Mouse (Mus musculus): Measurements from ENCODE around the gene Entpd3. TPM values are rescaled to one million over a fixed set of nuclear protein-coding genes. Genes with fewer than 3 reads are reported as not detected.

Gene Entpd3
- polyA plus RNA-seq (2012; rRNA removed) = 0.16 and 0.37 TPM in 2 replicates

DNA sequence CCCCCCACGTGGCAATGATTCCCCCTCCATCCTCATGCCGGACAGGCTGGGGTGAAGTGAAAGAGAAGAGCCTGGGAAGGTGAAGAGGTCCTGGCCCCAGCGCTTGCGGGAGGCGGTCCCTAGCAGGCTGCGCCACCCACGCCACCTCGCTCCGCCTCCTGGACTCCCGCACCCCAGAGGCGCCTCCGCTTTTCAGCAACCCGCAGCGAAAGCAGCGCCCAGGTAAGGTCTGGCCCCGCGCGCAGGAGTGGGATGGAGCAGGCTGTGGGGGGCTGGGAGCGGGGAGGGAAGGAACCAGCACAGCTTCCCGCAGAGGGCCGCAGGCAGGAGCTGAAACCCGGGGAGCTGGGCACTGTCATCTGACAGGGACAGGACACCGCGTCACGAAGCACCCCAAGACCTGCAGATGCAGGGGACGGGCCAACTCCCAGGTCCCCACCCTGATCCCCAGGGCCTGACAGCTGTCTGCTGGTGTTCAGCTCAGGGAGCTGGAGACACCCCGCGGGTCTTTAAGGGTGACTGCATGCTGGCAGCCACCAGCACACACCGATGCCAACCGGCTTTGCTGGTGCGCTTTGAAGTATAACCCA lies at the start of gene Entpd3:
Gene Entpd3, plus strand, starts transcription at position 157 of the 590 bp plus-strand sequence.
- no peak for DNase-seq (ENCODE audit: low read depth)

DNA sequence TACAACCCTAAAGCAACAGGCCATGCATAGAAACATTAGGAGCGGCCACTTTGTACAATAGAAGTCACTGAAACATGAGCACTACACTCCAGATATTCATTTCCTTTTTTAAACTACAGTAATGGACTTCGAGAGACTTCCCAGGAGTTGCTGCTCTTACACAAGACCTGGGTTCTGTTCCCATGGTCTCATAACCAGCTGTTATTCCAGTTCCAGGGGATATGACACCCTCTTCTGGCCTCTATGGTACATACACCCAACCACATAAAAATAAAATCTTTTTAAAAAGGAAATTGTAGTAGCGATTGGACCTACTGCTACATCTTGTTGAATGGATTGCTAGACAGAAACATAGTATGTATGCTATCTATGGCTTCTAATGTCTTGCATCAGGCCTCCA lies 48.1 kb upstream of the Entpd3 start:
- DNase-seq (ENCODE audit: low read depth) = no peak

GRCm38 (mm10) chr9:120492010-120492399 lies 47.6 kb upstream of the Entpd3 start, which contains the start of gene Eif1b:
Eif1b (plus strand) TSS chr9:120492232.
- no peak for DNase-seq (ENCODE audit: low read depth)

DNA sequence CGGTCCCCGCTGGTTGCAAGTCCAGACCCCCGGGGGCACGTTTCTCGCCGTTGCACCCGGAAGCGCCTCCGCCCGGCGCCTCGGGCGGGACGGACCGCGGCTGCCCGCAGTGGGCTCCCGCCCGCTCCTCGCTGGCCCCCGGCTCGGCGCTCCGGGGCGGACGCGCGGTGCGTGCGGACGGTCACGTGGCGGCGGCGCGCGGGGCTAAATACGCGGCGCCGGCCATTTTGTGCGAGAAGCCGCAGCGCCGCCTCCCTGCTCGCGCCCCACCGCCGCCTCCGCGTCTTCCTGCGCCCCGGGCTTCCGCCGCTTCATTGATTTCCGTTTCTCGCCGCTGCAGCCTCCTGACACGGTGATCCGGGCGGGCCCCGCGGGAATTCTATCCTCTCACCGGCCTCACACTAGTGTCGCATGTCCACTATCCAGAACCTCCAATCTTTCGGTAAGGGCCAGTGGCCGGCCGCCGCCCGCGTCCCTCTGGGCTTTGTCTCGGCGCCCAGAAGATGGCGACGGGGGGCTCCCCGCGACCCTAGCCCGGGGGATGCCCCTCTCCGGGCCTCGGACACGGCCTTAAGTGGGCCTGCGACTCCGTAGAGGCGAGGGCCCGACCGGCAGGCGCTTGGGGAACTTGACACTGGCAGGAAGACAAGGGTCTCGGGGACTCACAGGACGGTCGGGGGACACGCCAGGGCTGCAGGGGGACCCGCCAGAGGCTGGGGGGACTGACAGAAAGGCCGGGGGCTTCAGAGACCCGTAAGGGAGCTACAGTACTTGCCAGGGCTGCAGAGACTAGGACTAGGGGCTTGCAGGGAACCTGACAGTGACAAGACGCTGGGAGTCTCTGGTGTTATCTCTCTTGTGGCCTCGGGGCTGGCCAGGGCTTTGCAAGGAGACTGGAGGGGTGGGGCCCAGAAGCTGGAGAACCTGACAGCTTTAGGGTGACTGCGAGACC lies 46.9 kb upstream of the Entpd3 start:
- DNase-seq (ENCODE audit: low read depth) = no peak

- DNase-seq (ENCODE audit: low read depth) = no peak
These were observed 45.8 kb upstream of the Entpd3 start for GRCm38 (mm10) chr9:120493781-120494180.

- DNase-seq (ENCODE audit: low read depth) = no peak
These were observed 42.9 kb upstream of the Entpd3 start for GRCm38 (mm10) chr9:120496691-120497090.

DNA sequence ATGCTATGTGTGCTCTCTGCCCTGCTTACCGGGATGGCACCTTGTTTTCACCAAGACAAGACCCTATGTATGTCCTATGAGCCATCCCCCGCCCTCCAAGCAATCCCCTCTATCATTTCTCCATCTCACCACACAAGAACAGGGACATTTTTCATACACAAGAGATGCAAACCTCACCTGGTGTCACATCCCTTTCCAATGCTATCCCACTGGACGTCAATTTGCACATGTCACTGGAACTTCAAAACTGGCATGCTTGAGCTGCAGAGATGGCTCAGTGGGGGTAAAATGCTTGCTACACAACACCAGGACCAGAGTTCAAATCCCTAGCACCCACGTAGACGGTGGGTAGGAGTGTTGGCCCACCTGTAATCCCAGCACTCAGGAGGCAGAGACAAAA lies 41.6 kb upstream of the Entpd3 start:
- DNase-seq (ENCODE audit: low read depth) = no peak

GRCm38 (mm10) chr9:120501191-120501902 lies 38.3 kb upstream of the Entpd3 start:
- DNase-seq (ENCODE audit: low read depth) = no peak

DNA sequence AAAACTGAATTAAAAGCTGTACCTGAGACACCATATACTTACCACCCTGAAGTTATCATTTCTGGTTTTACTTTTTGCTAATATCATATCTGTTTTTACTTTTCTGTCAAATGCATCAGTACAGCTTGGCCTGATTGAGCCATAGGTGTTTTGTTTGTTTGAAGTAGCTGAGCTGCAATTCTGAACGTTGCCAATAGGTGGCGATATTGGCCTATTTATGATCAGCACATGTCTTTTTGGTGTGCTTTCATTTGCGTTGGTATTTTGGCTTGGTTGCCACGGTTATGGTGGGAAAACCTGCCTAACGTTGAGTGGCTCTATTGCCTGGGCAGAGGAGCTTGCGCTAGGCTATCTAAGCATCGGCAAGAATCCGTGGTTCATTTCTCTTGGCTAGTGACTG lies 37.6 kb upstream of the Entpd3 start:
- DNase-seq (ENCODE audit: low read depth) = peak; percentile 37

DNA sequence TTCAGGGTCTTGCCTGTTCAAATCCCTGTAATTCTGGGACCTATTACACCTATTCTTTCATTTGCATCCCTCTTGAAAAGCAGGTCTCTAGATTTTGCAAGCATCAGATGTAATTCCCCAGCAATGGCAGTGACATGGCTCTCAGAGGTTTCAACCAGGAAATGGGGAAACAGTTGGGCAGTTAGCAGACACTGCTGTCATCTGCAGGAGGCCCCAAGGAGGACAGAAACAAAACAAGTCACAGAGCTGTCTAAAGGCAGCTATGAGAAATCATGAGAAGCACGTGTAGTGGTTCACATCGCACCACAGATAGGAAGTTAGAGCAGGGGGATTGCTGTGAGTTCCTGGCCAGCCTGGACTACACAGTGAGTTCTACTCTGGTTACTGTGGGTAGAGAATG lies 35.2 kb upstream of the Entpd3 start:
- DNase-seq (ENCODE audit: low read depth) = no peak

DNA sequence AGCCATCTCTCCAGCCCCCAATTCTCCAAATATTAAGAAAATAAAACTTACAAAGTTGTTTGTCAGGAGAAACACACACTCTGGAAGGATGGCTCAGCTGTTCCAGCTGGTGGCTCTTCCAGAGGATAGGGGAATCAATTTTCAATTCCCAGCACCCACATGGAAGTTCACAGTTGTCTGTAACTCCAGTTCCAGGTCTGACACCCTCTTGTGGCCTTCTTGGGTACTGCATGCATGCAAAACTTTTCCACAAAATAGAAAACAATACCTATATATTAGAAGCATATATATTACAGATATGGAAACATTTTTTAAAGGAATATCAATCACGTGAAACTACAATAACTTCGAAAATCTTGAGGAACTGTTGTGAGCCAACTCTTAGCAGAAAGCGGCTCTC lies 27.8 kb upstream of the Entpd3 start:
- DNase-seq (ENCODE audit: low read depth) = no peak

- DNase-seq (ENCODE audit: low read depth) = no peak
These were observed 22.9 kb upstream of the Entpd3 start for GRCm38 (mm10) chr9:120516720-120517119.

DNA sequence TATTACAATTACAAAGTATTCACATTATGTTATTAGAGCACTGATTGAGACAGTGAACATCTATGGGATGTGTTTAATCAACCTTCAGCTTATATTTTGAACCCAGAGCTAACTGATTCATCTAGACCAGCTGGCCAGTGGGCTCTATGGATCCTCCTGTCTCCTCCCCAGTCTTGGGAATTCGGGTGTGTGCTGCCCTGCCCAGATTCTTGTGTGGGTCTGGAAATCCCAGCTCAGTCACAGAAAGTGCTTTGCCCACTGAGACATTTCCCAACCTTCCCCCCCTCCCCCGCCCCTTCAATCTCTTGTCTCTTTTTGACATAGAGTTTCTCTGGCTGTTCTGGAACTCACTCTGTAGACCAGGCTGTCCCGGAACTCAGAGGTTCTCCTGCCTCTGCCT lies 20.7 kb upstream of the Entpd3 start:
- DNase-seq (ENCODE audit: low read depth) = no peak

GRCm38 (mm10) chr9:120519469-120520125 lies 20.0 kb upstream of the Entpd3 start:
- DNase-seq (ENCODE audit: low read depth) = no peak

- DNase-seq (ENCODE audit: low read depth) = no peak
These were observed 18.5 kb upstream of the Entpd3 start for GRCm38 (mm10) chr9:120521161-120521560.

DNA sequence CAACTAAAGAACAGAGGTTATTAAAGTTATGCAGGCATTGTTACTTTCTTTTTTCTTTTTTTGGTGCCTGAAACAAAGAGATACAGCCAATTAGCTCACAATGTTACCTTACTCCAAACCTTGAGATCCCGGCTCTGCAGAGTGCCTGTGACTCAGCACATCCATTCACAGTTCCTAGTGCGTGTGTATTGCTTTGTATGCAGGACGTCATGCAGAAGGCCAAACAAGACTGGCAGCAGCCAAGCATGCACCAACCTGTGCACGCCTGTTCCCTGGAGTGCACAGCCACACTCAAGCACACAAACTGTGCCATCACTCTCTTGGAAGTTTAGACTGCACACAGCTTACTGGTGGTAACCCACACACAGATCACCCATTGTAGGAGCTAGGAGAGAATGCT lies 12.3 kb upstream of the Entpd3 start:
- no peak for DNase-seq (ENCODE audit: low read depth)

- no peak for DNase-seq (ENCODE audit: low read depth)
These were observed 11.7 kb upstream of the Entpd3 start for GRCm38 (mm10) chr9:120527919-120528318.

DNA sequence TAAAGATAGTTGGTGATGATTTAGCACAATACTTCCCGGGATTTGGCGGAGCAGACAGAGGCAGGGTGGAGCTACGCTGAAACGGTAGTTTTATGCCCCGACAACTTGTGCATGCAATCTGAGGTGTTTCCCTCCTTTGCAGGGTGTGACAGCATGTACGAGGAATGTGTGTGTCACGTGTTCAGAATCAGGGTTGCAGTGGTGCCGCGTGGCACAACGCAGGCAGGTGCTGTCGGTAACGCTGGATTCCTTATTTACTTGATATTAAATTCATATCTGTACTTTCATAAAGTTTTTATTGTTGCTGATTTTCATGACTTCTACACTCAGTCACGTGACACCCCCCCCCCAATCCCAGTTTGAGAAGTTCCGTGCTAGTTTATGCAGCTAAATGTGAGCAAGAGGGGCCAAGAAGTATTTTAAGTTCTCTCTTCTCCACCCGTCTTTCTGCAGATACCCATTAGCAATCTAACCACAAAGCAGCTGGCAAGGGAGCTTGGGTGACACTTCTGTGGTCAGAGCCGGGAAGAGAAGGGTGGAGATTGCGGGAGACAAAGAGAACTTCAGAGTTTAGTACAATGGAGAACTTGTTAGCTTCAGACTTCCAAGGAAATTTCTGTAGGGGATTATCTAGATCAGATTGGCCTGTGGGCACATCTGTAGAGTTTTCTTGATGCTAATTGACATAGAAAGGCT lies 10.7 kb upstream of the Entpd3 start:
- DNase-seq (ENCODE audit: low read depth) = no peak

- DNase-seq (ENCODE audit: low read depth) = no peak
These were observed 9.1 kb upstream of the Entpd3 start for GRCm38 (mm10) chr9:120530471-120530870.

DNA sequence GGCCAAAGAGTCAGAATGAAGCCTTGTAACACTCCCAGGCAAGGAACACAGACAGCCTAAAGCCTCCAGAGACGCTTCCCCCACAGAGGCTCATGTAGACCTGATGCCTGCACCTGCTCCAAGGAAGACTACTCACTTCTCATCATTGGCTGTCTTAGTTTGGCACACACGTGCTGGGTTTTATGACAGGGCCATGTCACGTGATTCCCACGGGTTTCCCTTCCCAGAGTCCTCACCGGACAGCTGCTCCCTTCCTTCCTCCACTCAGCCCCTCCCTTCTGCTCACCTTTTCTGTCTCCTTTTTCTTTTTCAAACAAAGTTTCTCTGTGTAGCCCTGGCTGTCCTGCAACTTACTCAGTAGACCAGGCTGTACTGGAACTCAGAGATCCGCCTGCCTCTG lies 7.6 kb upstream of the Entpd3 start:
- no peak for DNase-seq (ENCODE audit: low read depth)

GRCm38 (mm10) chr9:120532691-120533090 lies 6.9 kb upstream of the Entpd3 start:
- DNase-seq (ENCODE audit: low read depth) = no peak
